Mouse (Mus musculus) limb, embryonic 14.5 days (tissue): ENCODE data around the gene Epb41. TPM values are rescaled to one million over a fixed set of nuclear protein-coding genes. Genes with fewer than 3 reads are reported as not detected.

ENCODE experiments used
- ATAC-seq: fragments of 200-750 bp; cut with Nextera tagmentation; 2 replicates; pipeline ENCODE4 v1.8.0; 2017; ENCODE audit warnings: low read depth, moderate number of reproducible peaks, moderate TSS enrichment; ENCODE audit not compliant: low FRiP score
- DNase-seq: peaks from one replicate; pipeline ENCODE4 v3.0.0-alpha.2; 2015; ENCODE audit warnings: low spot score
- H3K27ac ChIP-seq: fragments of 300-500 bp; sonication (generic); replicated peaks from 2 replicates; pipeline ENCODE4 v1.5.1; 2014; ENCODE audit warnings: low read depth, mild to moderate bottlenecking, low read length, moderate library complexity, mixed read lengths
- H3K27me3 ChIP-seq: fragments of 300-500 bp; sonication (generic); 2 replicates; pipeline ENCODE4 v1.6.1; 2014; ENCODE audit warnings: low read length, mixed read lengths; ENCODE audit not compliant: control insufficient read depth, insufficient read depth
- H3K36me3 ChIP-seq: fragments of 300-500 bp; sonication (generic); 2 replicates; pipeline ENCODE4 v1.6.1; 2014; ENCODE audit warnings: mild to moderate bottlenecking, low read length, moderate library complexity, mixed read lengths; ENCODE audit not compliant: control insufficient read depth, insufficient read depth
- H3K4me1 ChIP-seq: fragments of 300-500 bp; sonication (generic); 2 replicates; pipeline ENCODE4 v1.6.1; 2014; ENCODE audit warnings: antibody characterized with exemption, low read length, mixed read lengths; ENCODE audit not compliant: control insufficient read depth, insufficient read depth
- H3K4me2 ChIP-seq: fragments of 300-500 bp; sonication (generic); replicated peaks from 2 replicates; pipeline ENCODE4 v1.6.1; 2014; ENCODE audit warnings: low read depth, mild to moderate bottlenecking, low read length, moderate library complexity; ENCODE audit not compliant: severe bottlenecking
- H3K4me3 ChIP-seq: fragments of 300-500 bp; sonication (generic); replicated peaks from 2 replicates; pipeline ENCODE4 v1.5.1; 2014; ENCODE audit warnings: low read length
- H3K9ac ChIP-seq: fragments of 300-500 bp; sonication (generic); 2 replicates; pipeline ENCODE4 v1.6.1; 2014; ENCODE audit warnings: mild to moderate bottlenecking, low read depth, low read length, moderate library complexity; ENCODE audit not compliant: severe bottlenecking
- H3K9me3 ChIP-seq: fragments of 300-500 bp; sonication (generic); 2 replicates; pipeline ENCODE4 v1.6.1; 2016; ENCODE audit warnings: low read length; ENCODE audit not compliant: control insufficient read depth
- POLR2A ChIP-seq: fragments of 200-500 bp; IDR thresholded peaks from 2 replicates; pipeline ENCODE4 v1.8.0; 2012; ENCODE audit warnings: inconsistent platforms, mild to moderate bottlenecking, moderate library complexity, borderline replicate concordance; ENCODE audit not compliant: insufficient read depth, insufficient read length; ENCODE audit errors: extremely low read depth
- WGBS: fragments of 180-500 bp; shearing (Covaris S2); extraction: QIAGEN DNeasy Blood & Tissue Kit; methylation state at CpG from one replicate; pipeline ENCODE4 v1.1.7; 2014; 5-methylcytosine and 5-hydroxymethylcytosine counted together
- polyA plus RNA-seq, 2 experiments: library from polyadenylated mRNA; depleted of rRNA in 1 of 2; stranded (reverse) in 1 of 2; unstranded in 1 of 2; fragments of >200 nt; fragmentation: Nextera tagmentation in 1 of 2; extraction: Ambion mirVana in 1 of 2; gene quantifications; 2 replicates each; pipeline versions ENCODE4 v1.2.1 to v1.2.3; 2012 to 2014

The Epb41 gene
- polyA plus RNA-seq, 2 experiments: 60.6 to 76.4 TPM

GRCm38 (mm10) chr4:132067112-132067937 lies 7.8 kb downstream of the Epb41 start:
- 82% methylated on average over 14 of the region's 14 CpGs for WGBS
- no peak for ATAC-seq
- Histone ChIP-seq H3K9me3 (no peaks in the 10 kb centered on the region), H3K4me1 (no peaks in the 10 kb centered on the region), H3K4me2 (no peak overlapping the region), H3K4me3 (no peak overlapping the region), H3K36me3 (no peaks in the 10 kb centered on the region), H3K27me3 (no peaks in the 10 kb centered on the region), H3K27ac (no peak overlapping the region), H3K9ac (no peak overlapping the region)
- no peak for DNase-seq
- no peak for TF ChIP-seq POLR2A

DNA sequence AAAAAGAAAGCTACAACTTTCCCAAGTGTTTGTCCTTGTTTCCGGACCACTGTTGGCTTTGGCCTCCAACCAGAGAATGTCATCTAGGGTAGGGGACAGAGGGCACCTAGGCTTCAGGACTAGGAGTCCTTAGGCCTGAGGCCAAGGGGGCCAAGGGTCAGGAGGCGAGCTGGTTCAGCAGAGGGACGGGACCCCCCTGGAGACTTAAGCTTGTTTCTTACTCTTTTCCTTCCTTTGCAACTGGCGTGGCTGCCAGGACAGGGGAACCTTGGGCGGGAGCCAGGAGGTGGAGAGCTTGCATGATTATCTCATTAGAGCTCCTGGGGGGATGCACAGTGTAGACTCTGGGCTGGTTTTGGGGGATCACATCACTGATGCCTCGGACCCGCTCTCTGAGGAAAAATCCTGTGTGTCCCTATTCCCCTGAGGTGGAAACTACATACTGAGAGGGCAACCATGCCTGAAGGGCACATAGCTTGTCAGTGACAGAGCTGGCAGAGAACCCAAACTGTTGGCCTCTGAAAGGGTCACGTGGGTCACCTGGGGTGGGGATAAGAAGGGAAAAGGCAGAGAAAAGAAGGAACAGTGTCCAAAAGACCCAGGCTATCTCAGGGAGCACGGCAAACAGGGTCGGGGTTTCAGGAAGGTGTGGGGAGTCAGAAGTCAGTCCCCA lies 8.9 kb downstream of the Epb41 start:
- Histone ChIP-seq H3K9ac (no peak overlapping the region; the same call in 1 of the 2 replicates), H3K27me3 (no peaks in the 10 kb centered on the region), H3K27ac (no peak overlapping the region), H3K9me3 (no peaks in the 10 kb centered on the region), H3K4me1 (no peaks in the 10 kb centered on the region), H3K4me3 (no peak overlapping the region), H3K4me2 (no peak overlapping the region), H3K36me3 (no peaks in the 10 kb centered on the region)
- no peak for DNase-seq
- TF ChIP-seq POLR2A: no peak
- 69% methylated on average over 10 of the region's 10 CpGs for WGBS
- ATAC-seq: no peak

GRCm38 (mm10) chr4:132065578-132065977 lies 9.5 kb downstream of the Epb41 start:
- Histone ChIP-seq H3K27me3 (no peaks in the 10 kb centered on the region), H3K4me3 (no peak overlapping the region), H3K27ac (no peak overlapping the region), H3K4me1 (no peaks in the 10 kb centered on the region), H3K4me2 (no peak overlapping the region), H3K9me3 (no peaks in the 10 kb centered on the region), H3K9ac (no peak overlapping the region), H3K36me3 (no peaks in the 10 kb centered on the region)
- no peak for TF ChIP-seq POLR2A
- ATAC-seq (no peak), DNase-seq (no peak)
- 73% methylated on average over 3 of the region's 3 CpGs for WGBS

DNA sequence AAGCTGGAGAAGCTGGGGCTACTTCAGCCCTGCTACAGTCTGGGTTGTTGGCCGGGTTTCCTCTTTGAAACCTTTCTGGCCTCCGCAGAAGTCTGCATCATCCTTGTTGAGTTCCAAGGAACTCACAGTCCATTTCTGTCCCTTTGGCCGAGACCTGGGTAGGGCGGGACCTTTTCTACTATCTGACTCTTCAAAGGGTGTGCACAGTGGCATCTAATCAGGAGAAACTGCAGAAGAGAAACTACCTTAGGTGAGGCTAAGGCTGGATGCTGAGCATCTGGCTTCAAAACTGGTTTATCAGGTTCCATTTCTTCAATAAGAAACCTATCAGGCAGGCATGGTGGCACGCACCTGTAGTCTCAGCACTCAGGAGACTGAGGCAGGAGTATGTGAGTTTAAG lies 10.6 kb downstream of the Epb41 start:
- WGBS: 86% methylated on average over 5 of the region's 5 CpGs
- Histone ChIP-seq H3K9ac (no peak overlapping the region), H3K4me2 (no peak overlapping the region), H3K27me3 (no peaks in the 10 kb centered on the region), H3K27ac (no peak overlapping the region), H3K4me1 (no peaks in the 10 kb centered on the region), H3K4me3 (no peak overlapping the region), H3K36me3 (no peaks in the 10 kb centered on the region), H3K9me3 (no peaks in the 10 kb centered on the region)
- no peak for ATAC-seq
- DNase-seq: peak; percentile 15
- TF ChIP-seq POLR2A: no peak

DNA sequence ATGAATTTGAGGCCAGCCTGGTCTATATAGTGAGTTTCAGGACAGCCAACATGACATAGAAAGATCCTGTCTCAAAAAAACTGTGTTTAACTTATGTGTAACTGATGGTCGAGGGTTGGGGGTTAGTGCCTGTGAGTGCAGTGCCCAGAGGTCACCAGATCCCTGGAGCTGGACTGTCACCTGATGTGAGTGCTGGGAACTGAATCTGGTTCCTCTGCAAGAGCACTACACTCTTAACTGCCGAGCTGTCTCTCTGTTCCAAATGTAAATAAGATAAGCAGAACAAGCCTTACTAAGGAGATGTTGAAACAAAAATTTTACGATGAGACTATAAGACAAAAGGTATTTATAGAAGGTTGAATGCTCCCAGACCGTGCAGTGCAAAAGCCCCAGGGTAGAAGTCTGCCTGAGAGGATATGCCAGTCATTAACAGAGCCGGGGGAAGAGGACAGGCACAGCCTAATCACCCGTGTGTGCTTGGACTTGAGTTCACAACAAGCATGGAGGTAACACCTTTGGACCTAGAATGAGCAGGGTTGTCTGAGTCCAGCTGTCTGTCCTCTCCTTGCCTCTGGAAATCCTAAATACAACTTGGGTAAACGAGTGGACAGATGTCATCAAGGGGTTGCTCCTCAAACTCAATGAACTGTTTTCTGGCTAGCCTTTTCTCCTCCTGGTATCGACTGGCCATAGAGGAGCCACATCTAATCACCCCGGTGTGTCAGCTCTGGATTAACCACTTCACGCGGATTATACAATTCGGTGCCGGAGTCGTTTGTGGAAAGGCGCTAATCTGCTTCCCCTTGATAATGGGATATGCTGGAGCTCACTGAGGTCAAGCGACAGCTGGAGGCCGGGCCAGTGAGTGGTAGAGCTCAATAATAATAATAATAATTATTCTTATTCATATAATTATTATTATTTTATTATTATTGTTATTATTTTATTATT lies 11.9 kb downstream of the Epb41 start:
- H3K4me2 ChIP-seq: no peak overlapping the region
- H3K9me3 ChIP-seq: no peaks in the 10 kb centered on the region
- DNase-seq (no peak), ATAC-seq (no peak)
- no peak for TF ChIP-seq POLR2A
- WGBS: 68% methylated on average over 17 of the region's 17 CpGs
- no peaks in the 10 kb centered on the region for H3K36me3 ChIP-seq
- H3K4me1 ChIP-seq: no peaks in the 10 kb centered on the region
- H3K4me3 ChIP-seq: no peak overlapping the region
- H3K27ac ChIP-seq: no peak overlapping the region
- H3K9ac ChIP-seq: no peak overlapping the region
- H3K27me3 ChIP-seq: no peaks in the 10 kb centered on the region
